Mouse (Mus musculus) forebrain, embryonic 15.5 days (tissue): ENCODE results near the gene Arhgap11a. TPM values are rescaled to one million over a fixed set of nuclear protein-coding genes. Genes with fewer than 3 reads are reported as not detected.

Experiments used
- polyA plus RNA-seq: library from polyadenylated mRNA; unstranded; fragments of >200 nt; fragmentation: Nextera tagmentation; extraction: Ambion mirVana; gene quantifications from 2 replicates; pipeline ENCODE4 v1.2.1, GENCODE M21; 2015

Gene Arhgap11a
- polyA plus RNA-seq, 1 experiment from 2014 or later = 31.3 TPM

Other genes with a start within 250 kb of the Arhgap11a start
- gene Grem1, start 90.0 kb downstream of the Arhgap11a start, polyA plus RNA-seq = 0.74 and 0.79 TPM in 2 replicates
- 193 and 207 TPM in 2 replicates for gene Scg5, start 19.5 kb downstream of the Arhgap11a start, polyA plus RNA-seq
- 3.4 and 3.6 TPM in 2 replicates for gene Gjd2, start 165.0 kb upstream of the Arhgap11a start, polyA plus RNA-seq
- gene Actc1, start 204.9 kb upstream of the Arhgap11a start, polyA plus RNA-seq = 2.4 and 22.2 TPM in 2 replicates